Mouse (Mus musculus) cerebellum, adult 9-11 months (tissue): ENCODE results near the gene Prkce.

Experiments
- DNase-seq: peaks from one replicate; pipeline ENCODE4 v3.0.0; 2022

Gene Prkce

DNA sequence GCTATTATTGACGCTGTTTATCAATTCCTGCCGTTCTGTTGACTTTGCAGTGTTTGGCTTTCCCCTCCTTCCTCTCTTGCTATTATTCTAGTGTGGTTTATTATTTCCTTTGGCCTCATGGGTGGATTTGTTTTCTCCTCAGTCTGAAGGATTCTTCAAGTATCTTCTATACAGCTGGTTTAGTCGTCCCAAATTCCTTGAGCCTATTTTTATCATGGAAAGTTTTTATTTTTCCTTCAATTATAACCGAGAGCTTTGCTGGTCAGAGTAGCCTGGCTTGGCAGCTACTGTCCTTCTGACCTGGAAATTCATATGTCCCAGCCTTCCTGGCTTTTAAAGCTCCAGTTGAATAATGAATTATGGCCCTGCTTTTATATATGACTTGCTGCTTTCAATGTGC, 361.8 kb downstream of the Prkce start:
- DNase-seq, result no peak

GRCm38 (mm10) chr17:86531231-86531630, 363.6 kb downstream of the Prkce start:
- DNase-seq, result no peak

DNA sequence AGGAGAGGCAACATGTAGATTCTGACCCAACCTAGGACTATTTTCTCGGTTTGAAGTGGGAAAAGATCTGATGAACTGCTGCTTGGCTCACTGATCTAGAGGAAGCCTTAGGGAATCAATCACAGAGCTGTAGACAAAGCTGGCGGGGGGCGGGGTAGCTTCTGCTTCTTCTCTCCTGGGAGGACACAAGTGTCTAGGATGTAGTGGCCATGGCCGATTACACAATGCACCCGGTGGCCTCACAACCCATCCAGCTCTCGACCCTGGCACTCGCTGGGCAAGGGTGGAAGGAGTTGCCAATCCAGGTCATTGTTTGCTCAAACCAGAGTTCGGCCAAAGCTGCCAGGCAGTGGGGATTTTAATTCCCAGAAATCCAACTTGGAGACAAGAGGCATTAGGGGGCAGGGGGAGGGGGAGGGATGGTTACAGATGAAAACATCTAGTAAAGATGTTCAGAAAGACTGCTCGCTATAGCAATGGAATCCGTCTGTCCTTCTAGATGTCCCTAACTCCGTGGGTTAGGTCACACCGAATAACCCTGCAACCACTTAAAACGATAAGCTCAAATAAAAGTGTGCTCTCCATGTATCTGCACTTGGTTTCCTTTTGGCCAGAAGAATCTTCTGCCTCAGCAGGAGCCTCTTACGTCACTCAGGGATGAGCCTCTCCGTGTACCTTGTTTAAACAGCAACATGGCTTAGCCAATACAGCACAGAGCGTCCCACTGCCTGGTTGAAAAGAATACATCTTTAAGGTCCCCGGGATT, 365.4 kb downstream of the Prkce start:
- no peak for DNase-seq

DNA sequence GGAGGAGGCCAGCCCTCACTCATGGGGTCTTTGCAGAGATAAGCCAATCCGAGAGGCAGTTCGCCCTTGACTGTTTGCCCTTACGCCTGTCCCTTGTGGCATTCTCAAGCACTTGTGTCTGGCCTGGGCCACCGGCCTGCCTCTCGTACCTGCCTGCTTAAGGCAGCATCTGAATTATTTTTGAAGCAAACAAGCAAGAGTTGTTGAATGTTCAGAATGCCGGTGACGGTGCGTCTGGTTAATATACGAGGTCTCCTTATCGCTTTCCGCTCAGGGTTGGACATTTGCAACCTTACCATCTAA, 365.9 kb downstream of the Prkce start:
- no peak for DNase-seq

GRCm38 (mm10) chr17:86535096-86535495, 367.5 kb downstream of the Prkce start:
- DNase-seq, result peak; percentile 89

DNA sequence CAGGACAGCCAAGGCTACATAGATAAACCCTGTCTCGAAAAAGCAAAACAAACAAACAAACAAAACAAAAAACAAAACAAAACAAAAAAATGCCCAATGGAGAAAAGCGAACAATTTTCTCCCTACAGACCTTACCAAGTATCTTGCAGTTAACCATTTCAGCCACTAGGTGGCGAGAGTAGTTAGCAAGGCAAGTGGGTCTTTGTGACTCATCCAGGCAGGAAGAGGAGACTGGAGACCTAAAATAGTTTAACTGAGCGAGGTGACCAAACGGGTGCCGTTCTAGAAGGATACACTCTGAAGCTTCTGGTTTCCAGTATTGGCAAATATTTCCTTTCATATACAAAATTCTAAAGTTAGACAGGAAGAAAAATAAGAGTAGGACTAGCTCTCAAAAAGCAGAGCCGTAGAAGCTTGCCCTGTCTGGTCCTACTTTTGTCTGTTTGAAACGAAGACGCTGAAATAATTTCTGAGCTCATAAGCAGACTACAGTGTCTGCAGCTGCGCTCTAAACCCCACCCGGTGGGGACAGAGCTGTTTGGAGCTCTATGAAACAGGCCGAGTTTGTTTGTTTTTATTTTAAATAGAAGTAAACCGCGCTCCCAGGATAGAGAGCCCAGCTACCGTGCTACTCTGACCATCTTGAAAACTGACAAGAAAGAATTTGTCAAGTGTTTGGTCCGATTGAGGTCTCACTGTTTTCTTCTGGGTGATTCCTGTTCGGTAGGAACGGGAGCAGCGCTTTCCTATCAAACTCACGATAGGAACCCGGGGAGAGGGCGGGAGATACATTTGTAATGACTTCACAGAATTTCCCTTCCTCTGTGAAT, 368.5 kb downstream of the Prkce start:
- peak; percentile 69 for DNase-seq

DNA sequence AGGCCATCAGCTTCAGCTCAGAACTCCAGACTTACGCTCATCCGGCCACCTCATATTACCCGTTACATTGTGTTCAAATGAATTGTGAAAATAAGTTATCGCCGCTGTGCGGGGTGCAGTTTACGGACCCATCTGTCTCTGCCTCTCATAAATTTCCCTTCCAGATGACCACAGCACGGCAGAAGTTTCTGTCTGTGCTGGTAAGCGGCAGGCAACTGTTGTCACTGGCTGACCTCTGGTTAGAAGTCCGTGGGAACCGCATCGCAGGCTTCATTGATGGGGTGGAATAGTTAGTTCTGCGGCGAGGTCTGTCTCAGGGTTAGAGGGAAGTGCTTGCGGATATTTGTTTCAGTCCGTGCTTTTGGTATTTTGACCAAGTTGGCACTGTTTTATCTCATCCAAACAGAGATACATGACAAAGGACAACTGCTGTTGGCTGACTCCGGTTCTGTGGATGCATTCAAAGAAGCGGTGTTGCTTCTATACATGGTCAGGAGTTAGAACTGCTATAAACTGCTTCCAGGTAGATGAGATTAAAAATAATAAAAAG, 372.4 kb downstream of the Prkce start:
- DNase-seq, result no peak

DNA sequence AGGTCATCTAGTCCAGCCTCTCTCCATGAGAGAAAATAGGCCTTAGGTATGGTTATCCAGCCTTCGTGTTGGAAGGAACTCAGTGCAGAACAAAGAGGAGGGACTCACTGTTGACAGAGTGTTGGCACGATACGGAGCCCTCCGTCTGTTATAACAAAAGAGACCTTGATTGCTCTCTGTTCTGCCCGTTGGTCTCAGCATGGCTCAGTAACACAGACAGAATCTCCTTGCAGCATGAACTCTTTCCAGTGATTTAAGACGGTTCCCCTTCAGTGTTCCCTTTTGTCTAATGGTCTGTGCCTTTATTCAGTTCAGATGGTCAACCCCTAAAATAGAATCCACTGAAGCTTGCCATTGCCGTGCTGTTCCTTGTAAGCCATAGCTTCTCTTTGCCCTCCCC, 378.9 kb downstream of the Prkce start:
- DNase-seq, result peak; percentile 50

GRCm38 (mm10) chr17:86549128-86549527, 381.5 kb downstream of the Prkce start:
- DNase-seq, result no peak

DNA sequence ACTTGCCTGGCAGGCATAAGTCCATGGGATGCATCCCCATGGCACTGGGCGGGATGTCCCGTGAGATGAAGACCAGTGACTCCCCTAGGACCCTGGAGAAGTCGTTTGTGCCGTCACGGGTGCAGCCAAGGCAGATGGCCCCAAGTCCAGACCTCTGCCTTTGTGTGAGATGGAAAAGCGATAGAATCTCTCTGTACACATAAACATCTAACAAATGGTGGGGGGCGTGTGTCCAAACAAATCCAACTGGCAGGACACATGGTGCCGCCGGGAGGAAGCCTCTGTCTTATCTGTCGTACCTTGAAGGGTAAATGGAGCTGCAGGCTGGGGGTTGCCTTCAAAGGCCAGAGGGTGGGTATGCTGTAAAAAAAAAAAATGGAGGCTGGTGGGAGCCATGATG, 384.0 kb downstream of the Prkce start:
- no peak for DNase-seq

DNA sequence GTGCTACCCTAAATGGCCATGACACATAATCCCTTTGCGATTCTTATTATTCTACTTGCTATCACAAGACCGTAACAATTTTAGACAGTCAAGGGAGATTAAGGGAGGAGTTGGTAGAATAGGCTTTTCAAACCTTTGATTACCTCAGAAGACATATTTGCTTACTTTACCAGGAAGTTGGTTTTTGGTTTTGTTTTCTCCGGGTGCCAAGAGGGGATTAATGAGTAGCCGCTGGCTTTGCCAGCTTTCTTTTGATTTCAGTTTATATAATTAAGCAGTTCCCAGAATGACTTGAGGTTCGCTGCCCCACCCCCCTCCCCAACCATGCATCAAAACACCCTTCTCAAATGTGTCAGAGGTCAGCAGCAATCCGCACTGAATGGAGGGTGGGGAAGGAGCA, 384.4 kb downstream of the Prkce start:
- DNase-seq, result no peak

GRCm38 (mm10) chr17:86559206-86559891, 391.8 kb downstream of the Prkce start:
- no peak for DNase-seq

GRCm38 (mm10) chr17:86560499-86560898, 392.9 kb downstream of the Prkce start:
- DNase-seq, result no peak

DNA sequence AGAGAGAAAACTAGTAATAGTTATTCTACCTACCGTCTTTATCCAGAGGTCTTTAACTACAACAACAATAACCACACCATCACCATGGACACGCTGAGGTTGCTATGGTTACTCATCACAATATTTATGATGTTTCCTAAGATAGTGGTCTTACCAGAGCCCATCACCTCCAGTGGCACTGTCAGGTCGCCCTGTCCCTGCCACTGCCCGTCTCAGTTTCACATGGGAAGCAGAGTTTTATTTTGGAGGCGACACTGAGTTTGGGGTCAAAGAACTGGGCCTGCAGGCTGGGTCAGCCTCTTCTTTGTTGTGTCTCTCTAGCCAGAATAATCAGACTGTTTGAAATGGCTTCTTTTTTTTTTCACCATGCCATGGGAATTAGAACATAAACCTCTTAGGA, 402.9 kb downstream of the Prkce start:
- DNase-seq, result no peak

DNA sequence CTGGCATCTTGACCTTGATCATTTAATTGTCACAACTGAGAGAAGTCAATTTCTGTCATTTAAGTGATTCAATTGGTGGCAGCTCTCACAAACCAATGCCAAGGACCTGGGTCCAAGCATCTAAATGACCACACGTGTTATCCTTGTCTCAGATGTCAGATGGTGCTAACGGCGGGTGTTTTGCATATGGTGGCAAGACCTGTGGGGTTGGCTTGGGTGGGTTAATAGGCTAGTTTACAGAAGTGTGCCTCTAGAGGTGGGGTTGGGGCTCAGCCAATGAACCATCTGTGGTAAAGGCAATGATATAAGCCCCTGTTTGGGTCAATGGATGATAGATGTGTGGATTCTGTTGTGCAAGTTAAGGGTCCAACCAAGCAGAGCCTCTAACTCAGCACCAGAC, 403.7 kb downstream of the Prkce start:
- no peak for DNase-seq

DNA sequence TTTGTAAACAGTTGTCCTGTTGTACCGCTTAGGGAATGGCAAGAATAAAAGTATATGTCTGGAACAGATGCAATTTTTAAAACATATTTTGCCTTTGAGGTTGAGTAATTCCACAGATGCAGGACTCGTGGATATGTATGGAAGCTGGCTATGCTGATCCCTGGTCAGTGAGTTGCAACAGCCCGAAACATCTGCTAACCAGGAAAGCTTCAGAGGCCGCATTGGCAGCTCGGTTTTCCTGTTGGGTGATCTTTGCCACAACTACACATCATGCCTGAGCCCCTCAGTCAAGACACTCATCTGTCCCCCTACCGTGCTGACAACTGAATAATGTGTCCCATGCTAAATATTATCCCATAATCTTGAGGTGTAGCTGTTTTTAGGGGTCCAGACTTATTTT, 404.6 kb downstream of the Prkce start:
- no peak for DNase-seq

GRCm38 (mm10) chr17:86572576-86572975, 405.0 kb downstream of the Prkce start:
- no peak for DNase-seq

GRCm38 (mm10) chr17:86573596-86574248, 406.1 kb downstream of the Prkce start:
- no peak for DNase-seq

- peak; percentile 54 for DNase-seq
Measured at GRCm38 (mm10) chr17:86580724-86581123, 413.1 kb downstream of the Prkce start.

DNA sequence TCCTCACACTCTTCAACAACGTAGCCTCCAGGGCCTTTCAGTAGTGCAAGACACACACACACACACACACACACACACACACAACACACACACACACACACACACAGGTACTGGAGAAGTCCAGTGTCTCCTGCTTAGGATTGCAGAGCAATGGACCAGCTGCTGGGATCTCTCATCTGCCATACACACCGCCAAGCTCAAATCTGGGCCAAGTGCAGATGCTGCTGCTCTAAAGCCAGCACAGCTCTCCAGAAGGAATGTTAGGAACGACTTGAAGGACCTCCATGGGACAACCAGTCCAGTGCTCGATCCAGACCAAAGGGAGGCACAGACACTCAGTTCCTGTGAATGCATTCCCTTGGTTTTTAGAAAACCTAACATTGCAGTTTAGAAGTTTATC, 414.8 kb downstream of the Prkce start:
- DNase-seq, result no peak

GRCm38 (mm10) chr17:86586441-86586840, 418.9 kb downstream of the Prkce start:
- DNase-seq, result no peak

DNA sequence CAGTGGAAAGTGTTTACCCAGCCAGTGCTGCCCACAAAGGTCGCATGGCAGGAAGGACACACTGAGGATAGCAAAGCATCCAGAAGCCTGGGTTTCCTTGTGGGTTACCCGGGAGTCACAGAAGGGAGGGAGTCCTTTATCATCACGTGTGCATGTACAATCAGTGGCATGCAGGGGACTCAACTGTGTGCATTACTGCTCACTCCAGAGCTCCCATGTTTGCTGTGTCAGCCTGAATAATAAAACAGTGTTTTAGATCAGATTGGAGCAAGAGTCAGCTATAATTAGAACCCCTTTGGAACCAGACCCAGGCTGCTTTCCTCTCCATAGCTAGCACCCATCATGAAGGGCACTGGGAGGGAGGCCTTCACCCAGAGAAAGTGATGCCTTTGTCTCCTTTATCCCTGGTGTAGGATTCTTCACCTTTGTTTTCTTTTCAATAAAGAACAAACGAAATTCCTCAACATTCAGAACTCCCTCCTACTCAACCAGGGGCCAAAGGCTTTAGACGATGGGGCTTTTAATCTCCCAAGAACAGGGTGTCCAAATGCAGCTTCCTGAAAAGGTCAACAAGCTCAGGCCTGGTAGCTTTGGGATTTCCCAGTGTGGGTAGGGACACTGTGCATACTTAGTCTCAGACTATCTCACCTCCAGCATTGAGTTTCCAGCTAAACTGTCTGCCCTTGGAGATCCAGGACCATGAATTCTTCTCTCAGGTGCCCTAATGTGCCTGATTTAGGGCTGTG, 421.3 kb downstream of the Prkce start:
- no peak for DNase-seq
